Comparison of ENCODE assay signal across 24 mouse cellular contexts in genomic region chr9:20551781-20552275, GRCm38 (mm10). TPM values are rescaled to one million over a fixed set of nuclear protein-coding genes. Genes with fewer than 3 reads are reported as not detected.
A peak's percentile ranks its signal among the peaks of the same experiment; 100 is the strongest.
DNase-seq lines count a peak whose midpoint lies in the region; ATAC-seq and TF ChIP-seq lines count a peak whose summit lies in the region.
"Had no signal": no experiment of that assay in that cellular context is flagged by ENCODE, and none has a peak within 500 bp of the region (broad histone marks: within the 10 kb centered on the region; RNA-seq: fewer than 3 reads in every experiment).

No protein-coding gene starts in this region.

- no peaks in the 10 kb centered on the region for H3K27me3 ChIP-seq in heart, adult 2 months (ENCODE audit: control insufficient read depth, insufficient read depth, low read length)
- no peaks in the 10 kb centered on the region for H3K27me3 ChIP-seq in intestine, embryonic 16.5 days (replicated peaks; ENCODE audit: control insufficient read depth, insufficient read depth, low read length)

- peak; percentile 15; the same call in 1 of the 2 replicates for ATAC-seq in intestine, embryonic 16.5 days
- ATAC-seq: CD4-positive, CD25-positive, alpha-beta regulatory T cell, adult 4 months; forebrain, embryonic 14.5 days; inflammation-experienced regulatory T-cells, adult 6 months had no signal

- no peak for TF ChIP-seq EP300 in heart, adult 2 months (IDR thresholded peaks at IDR 0.05; ENCODE audit: insufficient read depth, low read depth, low read length)

- H3K79me2 ChIP-seq in heart, adult 2 months (replicated peaks; ENCODE audit: control insufficient read depth, insufficient read depth, low read length) = no peaks in the 10 kb centered on the region

- no peak overlapping the region; the same call in 1 of the 2 replicates for H3K9ac ChIP-seq in heart, adult 2 months (ENCODE audit: low read depth, low read length)
- H3K9ac ChIP-seq in intestine, embryonic 16.5 days (ENCODE audit: low read depth, low read length) = no peak overlapping the region
- H3K9ac ChIP-seq: embryonic facial prominence, embryonic 15.5 days; hindbrain, embryonic 15.5 days had no signal

- WGBS in heart, adult 2 months = 34% methylated on average over 5 of the region's 5 CpGs
- WGBS in intestine, embryonic 16.5 days = 48% methylated on average over 5 of the region's 5 CpGs

- H3K27ac ChIP-seq in heart, adult 2 months = peak overlapping the region; percentile 91
- peak overlapping the region; percentile 98 for H3K27ac ChIP-seq in brown adipose tissue, adult 24 weeks (replicated peaks; ENCODE audit: low read depth, low read length)
- no peak overlapping the region for H3K27ac ChIP-seq in intestine, embryonic 16.5 days (ENCODE audit: low read length)
- H3K27ac ChIP-seq: embryonic facial prominence, embryonic 15.5 days; forebrain, embryonic 10.5 days; hindbrain, embryonic 15.5 days had no signal

- no peaks in the 10 kb centered on the region for H3K9me3 ChIP-seq in intestine, embryonic 16.5 days (ENCODE audit: control insufficient read depth, low read length)
- H3K9me3 ChIP-seq: embryonic facial prominence, embryonic 15.5 days; forebrain, embryonic 10.5 days; G1E; hindbrain, embryonic 15.5 days had no signal

- TF ChIP-seq CTCF in heart, adult 2 months (IDR thresholded peaks at IDR 0.05) = peak; percentile 0; the same call in 1 of the 2 replicates

- H3K4me1 ChIP-seq in heart, adult 2 months (ENCODE audit: control insufficient read depth, insufficient read depth, low read length) = no peaks in the 10 kb centered on the region
- no peaks in the 10 kb centered on the region for H3K4me1 ChIP-seq in brown adipose tissue, adult 24 weeks (ENCODE audit: control insufficient read depth, insufficient read depth, insufficient read length, low read length)
- no peaks in the 10 kb centered on the region for H3K4me1 ChIP-seq in intestine, embryonic 16.5 days (ENCODE audit: control insufficient read depth, insufficient read depth, low read length)
- H3K4me1 ChIP-seq: embryonic facial prominence, embryonic 15.5 days; hindbrain, embryonic 15.5 days had no signal

- no peak overlapping the region for H3K4me2 ChIP-seq in intestine, embryonic 16.5 days (ENCODE audit: low read depth, low read length)
- H3K4me2 ChIP-seq: embryonic facial prominence, embryonic 15.5 days; hindbrain, embryonic 15.5 days had no signal

- TF ChIP-seq POLR2A in heart, adult 2 months (IDR thresholded peaks at IDR 0.05; ENCODE audit: insufficient read depth, low read depth, low read length) = no peak

- H3K36me3 ChIP-seq in heart, adult 2 months (ENCODE audit: control insufficient read depth, insufficient read depth, low read length) = no peaks in the 10 kb centered on the region
- H3K36me3 ChIP-seq in intestine, embryonic 16.5 days (ENCODE audit: control insufficient read depth, insufficient read depth, low read length) = no peaks in the 10 kb centered on the region
- H3K36me3 ChIP-seq: embryonic facial prominence, embryonic 15.5 days; forebrain, embryonic 10.5 days; G1E; hindbrain, embryonic 15.5 days had no signal

- intact Hi-C loops in gastrocnemius, postnatal 14 days (cut with DNase I; ENCODE audit: low total_unique reads) = no loop called here
- intact Hi-C loops in heart, adult 2 months (cut with DNase I) = loop anchor here (2.0 kb wide), 1 partner anchor 29 kb away; the partner anchor contains the start of gene Zfp846

- peak; percentile 4 for DNase-seq in gastrocnemius, adult 18-20 months (ENCODE audit: low spot score)
- DNase-seq in gastrocnemius, postnatal 14 days = no peak
- DNase-seq in heart, adult 2 months = peak in 1 of 2 experiments; percentile 13
- DNase-seq in heart, postnatal 4 days = no peak
- DNase-seq in left cerebral cortex, adult 8-10 months (ENCODE audit: low spot score in 2 of 2) = no peak
- DNase-seq: adrenal gland, adult 8-10 months; adrenal gland, postnatal 36 days; B cell, adult 2 months; cerebellum, adult 11 months; cerebellum, adult 8-10 months; cerebellum, postnatal 14 days; embryo, embryonic 11 days; gastrocnemius, postnatal 10 days; kidney, adult 2 months had no signal

- no peak overlapping the region for H3K4me3 ChIP-seq in heart, adult 2 months
- H3K4me3 ChIP-seq in brown adipose tissue, adult 24 weeks (ENCODE audit: insufficient read depth, low read depth, low read length) = no peak overlapping the region
- no peak overlapping the region for H3K4me3 ChIP-seq in intestine, embryonic 16.5 days (ENCODE audit: low read length)
- H3K4me3 ChIP-seq: embryonic facial prominence, embryonic 15.5 days; erythroblast, embryonic 14.5 days; forebrain, embryonic 10.5 days; hindbrain, embryonic 15.5 days had no signal

RNA-seq across cellular contexts. Expression of gene Zfp846, which starts 29.3 kb away (rescaled TPM):
- total RNA-seq in gastrocnemius, adult 18-20 months (2021) = 1 to 10 TPM; 1.7 to 2.3 TPM
- total RNA-seq in gastrocnemius, postnatal 14 days (2021) = 1 to 10 TPM; 4.1 to 4.4 TPM
- 1 to 10 TPM; 4.7 to 5.1 TPM for total RNA-seq in heart, adult 2 months (2021)
- 1.4 and 3.5 TPM in 2 replicates for polyA plus RNA-seq in heart, adult 2 months (2012; rRNA removed)
- total RNA-seq in heart, postnatal 4 days (2021) = 10 to 100 TPM in 1 of 2 experiments, 1 to 10 TPM in 1; 8.2 to 12.3 TPM
- 3.8 and 5.0 TPM in 2 replicates for polyA plus RNA-seq in brown adipose tissue, adult 24 weeks (2012; ENCODE audit: insufficient read depth, insufficient read length, missing spikeins)
- polyA plus RNA-seq in intestine, embryonic 16.5 days (2015; fragmentation: Nextera tagmentation; extraction: Ambion mirVana) = 10.7 and 11.7 TPM in 2 replicates
- 10 to 100 TPM; 16.4 to 21.1 (median 18.7) TPM for total RNA-seq in left cerebral cortex, adult 8-10 months (2022)

RNA-seq across cellular contexts. Expression of gene Zfp266, which starts 30.6 kb away (rescaled TPM):
- 10 to 100 TPM; 15.6 to 15.8 TPM for total RNA-seq in gastrocnemius, adult 18-20 months (2021)
- total RNA-seq in gastrocnemius, postnatal 14 days (2021) = 10 to 100 TPM; 22.2 to 22.6 TPM
- 10 to 100 TPM; 23.3 to 23.8 TPM for total RNA-seq in heart, adult 2 months (2021)
- 6.0 and 10.6 TPM in 2 replicates for polyA plus RNA-seq in heart, adult 2 months (2012; rRNA removed)
- 10 to 100 TPM; 42.3 to 45.1 TPM for total RNA-seq in heart, postnatal 4 days (2021)
- polyA plus RNA-seq in brown adipose tissue, adult 24 weeks (2012; ENCODE audit: insufficient read depth, insufficient read length, missing spikeins) = 11.8 and 14.7 TPM in 2 replicates
- polyA plus RNA-seq in intestine, embryonic 16.5 days (2015; fragmentation: Nextera tagmentation; extraction: Ambion mirVana) = 44.1 and 49.3 TPM in 2 replicates
- 10 to 100 TPM; 38.8 to 52.8 (median 43.8) TPM for total RNA-seq in left cerebral cortex, adult 8-10 months (2022)

RNA-seq across cellular contexts. Expression of gene Zfp426, which starts 59.3 kb away (rescaled TPM):
- total RNA-seq in gastrocnemius, adult 18-20 months (2021) = 1 to 10 TPM; 7.2 to 7.5 TPM
- total RNA-seq in gastrocnemius, postnatal 14 days (2021) = 1 to 10 TPM; 7.4 to 8.2 TPM
- 10 to 100 TPM in 1 of 2 experiments, 1 to 10 TPM in 1; 7.9 to 12.8 TPM for total RNA-seq in heart, adult 2 months (2021)
- polyA plus RNA-seq in heart, adult 2 months (2012; rRNA removed) = 3.8 and 6.6 TPM in 2 replicates
- 10 to 100 TPM in 1 of 2 experiments, 1 to 10 TPM in 1; 9.5 to 10.6 TPM for total RNA-seq in heart, postnatal 4 days (2021)
- 8.0 and 8.5 TPM in 2 replicates for polyA plus RNA-seq in brown adipose tissue, adult 24 weeks (2012; ENCODE audit: insufficient read depth, insufficient read length, missing spikeins)
- polyA plus RNA-seq in intestine, embryonic 16.5 days (2015; fragmentation: Nextera tagmentation; extraction: Ambion mirVana) = 14.2 and 14.4 TPM in 2 replicates
- total RNA-seq in left cerebral cortex, adult 8-10 months (2022) = 10 to 100 TPM; 24.8 to 29.0 (median 24.8) TPM
